Mouse (Mus musculus) testis, adult 2 months (tissue): ENCODE data around the gene Etv5. TPM values are rescaled to one million over a fixed set of nuclear protein-coding genes. Genes with fewer than 3 reads are reported as not detected.
A peak's percentile ranks its signal among the peaks of the same experiment; 100 is the strongest.
"Not testable (repeated sequence)": the region's sequence is repeated elsewhere in the genome, so short reads cannot be mapped to it uniquely, and the experiment has no call there.

Source experiments
- H3K27ac ChIP-seq: fragments of 200-500 bp; 2 replicates; pipeline ENCODE4 v1.5.1; 2012; ENCODE audit warnings: low read depth, low read length; ENCODE audit not compliant: control insufficient read depth, insufficient read depth
- H3K27me3 ChIP-seq: fragments of 200-500 bp; 2 replicates; pipeline ENCODE4 v1.6.1; 2012; ENCODE audit warnings: mild to moderate bottlenecking, low read length, moderate library complexity; ENCODE audit not compliant: control insufficient read depth, insufficient read depth
- H3K36me3 ChIP-seq: fragments of 200-500 bp; 2 replicates; pipeline ENCODE4 v1.6.1; 2012; ENCODE audit warnings: mild to moderate bottlenecking, low read length; ENCODE audit not compliant: control insufficient read depth, insufficient read depth
- H3K4me1 ChIP-seq: fragments of 200-500 bp; 2 replicates; pipeline ENCODE4 v1.6.1; 2012; ENCODE audit warnings: low read length; ENCODE audit not compliant: control insufficient read depth, insufficient read depth
- H3K4me3 ChIP-seq: fragments of 200-500 bp; 2 replicates; pipeline ENCODE4 v1.5.1; 2012; ENCODE audit warnings: low read depth, mild to moderate bottlenecking, low read length, moderate library complexity, mixed read lengths; ENCODE audit not compliant: control insufficient read depth
- CTCF ChIP-seq: fragments of 200-500 bp; IDR thresholded peaks from 2 replicates; pipeline ENCODE4 v1.5.1; 2012; ENCODE audit warnings: low read depth, mild to moderate bottlenecking, inconsistent platforms, low read length, moderate library complexity; ENCODE audit not compliant: control insufficient read depth, insufficient read depth, insufficient replicate concordance
- POLR2A ChIP-seq: fragments of 200-500 bp; IDR thresholded peaks from 2 replicates; pipeline ENCODE4 v1.6.1; 2012; ENCODE audit warnings: low read depth, mild to moderate bottlenecking, inconsistent platforms, low read length, moderate library complexity; ENCODE audit not compliant: control insufficient read depth
- polyA plus RNA-seq: library from polyadenylated mRNA; depleted of rRNA; stranded (reverse); fragments of >200 nt; gene quantifications from 2 replicates; pipeline ENCODE4 v1.2.3, GENCODE M21; 2012

The Etv5 gene
- polyA plus RNA-seq, 1 experiment, result 12.6 TPM

- Histone ChIP-seq H3K4me1 (no peaks in the 10 kb centered on the region), H3K27ac (no peak overlapping the region), H3K27me3 (no peaks in the 10 kb centered on the region), H3K36me3 (no peaks in the 10 kb centered on the region), H3K4me3 (no peak overlapping the region)
- no peak for TF ChIP-seq POLR2A
Observed at GRCm38 (mm10) chr16:22366040-22366439, 73.5 kb downstream of the Etv5 start.

GRCm38 (mm10) chr16:22365596-22365995 is 73.9 kb downstream of the Etv5 start:
- H3K4me3 ChIP-seq, result no peak overlapping the region
- TF ChIP-seq POLR2A (no peak), CTCF (no peak)
- H3K27me3 ChIP-seq, result no peaks in the 10 kb centered on the region
- H3K4me1 ChIP-seq, result no peaks in the 10 kb centered on the region
- H3K36me3 ChIP-seq, result no peaks in the 10 kb centered on the region
- H3K27ac ChIP-seq, result no peak overlapping the region

DNA sequence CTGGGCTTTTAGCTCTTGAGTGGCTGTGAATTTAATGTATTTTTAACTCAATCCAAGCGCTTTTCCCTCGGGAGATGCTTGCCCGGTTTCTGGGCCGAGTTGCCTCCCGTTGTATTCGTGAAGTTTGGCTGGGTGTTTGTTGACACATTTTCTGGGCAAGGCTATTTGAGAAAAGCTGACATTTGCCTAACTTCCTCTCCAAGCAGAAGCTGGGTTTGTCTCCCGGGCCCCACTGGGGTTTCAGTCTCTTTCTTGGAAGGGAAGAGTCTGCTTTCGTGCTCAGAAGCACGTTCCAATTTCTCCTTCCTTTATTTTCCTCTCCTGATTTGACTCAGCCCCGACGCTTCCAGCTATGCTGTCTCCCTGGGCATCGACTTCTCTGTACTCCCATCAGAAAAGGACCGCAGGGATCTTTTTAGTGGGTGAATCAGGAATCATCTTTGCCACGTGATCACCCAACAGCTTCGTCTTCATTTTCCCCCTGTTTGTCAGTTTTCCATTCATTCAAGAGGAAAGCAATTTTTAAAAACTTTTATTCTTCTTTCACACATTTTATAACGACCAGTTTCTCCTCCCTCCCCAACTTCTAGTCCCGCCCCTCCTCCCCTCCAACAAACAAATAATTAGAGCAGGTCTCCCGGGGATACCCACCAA is 80.7 kb downstream of the Etv5 start:
- Histone ChIP-seq H3K36me3 (no peaks in the 10 kb centered on the region), H3K27ac (no peak overlapping the region), H3K27me3 (no peaks in the 10 kb centered on the region), H3K4me3 (no peak overlapping the region), H3K4me1 (peaks cover 2% of the 10 kb centered on the region; the same call in 1 of the 2 replicates)
- TF ChIP-seq POLR2A (no peak), CTCF (no peak)

GRCm38 (mm10) chr16:22354177-22354576 is 85.3 kb downstream of the Etv5 start:
- not testable (repeated sequence) for H3K27me3 ChIP-seq, H3K36me3 ChIP-seq, H3K4me1 ChIP-seq, H3K27ac ChIP-seq, H3K4me3 ChIP-seq
- TF ChIP-seq CTCF, result peak; percentile 28; the same call in 1 of the 2 replicates

- Histone ChIP-seq H3K36me3 (no peaks in the 10 kb centered on the region), H3K27ac (no peak overlapping the region), H3K4me1 (peaks cover 5% of the 10 kb centered on the region; the same call in 1 of the 2 replicates), H3K27me3 (no peaks in the 10 kb centered on the region), H3K4me3 (no peak overlapping the region)
- TF ChIP-seq POLR2A (no peak), CTCF (no peak)
Observed at GRCm38 (mm10) chr16:22353639-22354038, 85.9 kb downstream of the Etv5 start.

- Histone ChIP-seq H3K4me3 (no peak overlapping the region), H3K4me1 (0 out of 2 replicates have a peak, but pooled peaks cover 3% of the 10 kb centered on the region), H3K36me3 (no peaks in the 10 kb centered on the region), H3K27me3 (no peaks in the 10 kb centered on the region), H3K27ac (no peak overlapping the region)
- no peak for TF ChIP-seq POLR2A
- no peak for TF ChIP-seq CTCF
Observed at GRCm38 (mm10) chr16:22351194-22351593, 88.3 kb downstream of the Etv5 start.

DNA sequence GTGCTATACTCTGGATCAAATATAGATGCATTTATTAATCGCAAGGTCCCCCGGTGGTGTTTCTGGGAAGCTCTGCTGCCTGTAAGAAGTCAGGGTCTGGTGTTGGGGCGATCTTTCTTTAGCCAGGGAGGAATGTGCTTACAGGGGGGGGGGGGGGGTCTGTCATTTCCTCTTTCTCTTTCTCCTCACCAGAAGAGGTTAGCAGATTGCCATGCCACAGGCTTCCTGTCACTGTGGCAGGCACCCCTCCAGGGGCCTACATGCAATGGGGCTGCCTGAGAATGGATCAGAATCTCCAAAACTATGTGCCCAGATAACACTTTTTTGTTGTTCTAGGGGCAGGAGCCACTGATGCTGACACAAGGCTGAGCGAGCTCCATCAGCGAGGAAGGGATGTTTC is 89.7 kb downstream of the Etv5 start:
- Histone ChIP-seq H3K4me3 (no peak overlapping the region), H3K4me1 (0 out of 2 replicates have a peak, but pooled peaks cover 3% of the 10 kb centered on the region), H3K27ac (no peak overlapping the region), H3K36me3 (no peaks in the 10 kb centered on the region), H3K27me3 (no peaks in the 10 kb centered on the region)
- no peak for TF ChIP-seq POLR2A
- no peak for TF ChIP-seq CTCF

DNA sequence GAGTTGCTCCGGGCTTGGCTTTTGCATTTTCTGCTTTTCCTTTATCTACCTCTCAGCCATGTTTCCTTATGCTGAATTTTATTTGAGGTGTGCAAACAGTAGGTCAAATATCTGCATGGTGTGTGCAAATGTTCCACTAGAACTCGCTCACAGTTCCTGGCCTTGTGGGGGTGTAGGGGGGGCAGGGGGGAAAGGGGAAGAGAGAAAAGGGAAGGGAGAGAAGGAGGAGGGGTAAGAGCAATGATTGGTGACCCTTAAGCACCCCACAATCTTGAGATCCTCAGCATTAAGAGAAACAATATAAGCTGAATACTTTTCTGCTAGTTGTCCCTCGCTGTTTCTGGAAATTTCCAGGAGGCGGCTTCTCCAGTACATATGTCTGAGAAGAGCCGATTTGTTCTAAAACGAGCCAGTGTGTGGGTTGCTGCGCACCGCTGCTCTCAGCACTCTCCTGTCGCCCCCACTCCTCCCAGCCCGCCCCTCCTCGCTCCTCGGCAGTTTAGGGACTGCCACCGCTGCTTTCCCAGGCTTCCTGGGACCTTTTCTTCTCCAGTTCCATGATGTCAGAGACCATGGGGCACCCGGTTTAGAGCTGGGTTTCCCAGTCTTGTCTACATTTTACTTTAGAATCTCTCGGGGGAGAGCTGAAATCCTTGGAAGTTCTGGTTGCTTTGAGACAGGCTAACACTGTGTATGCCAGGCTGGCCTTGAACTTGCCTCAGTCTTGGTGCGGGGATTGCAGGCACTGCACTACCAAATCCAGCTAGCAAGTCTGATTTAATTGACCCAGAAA is 90.8 kb downstream of the Etv5 start:
- Histone ChIP-seq H3K36me3 (no peaks in the 10 kb centered on the region), H3K27ac (no peak overlapping the region), H3K4me1 (0 out of 2 replicates have a peak, but pooled peaks cover 3% of the 10 kb centered on the region), H3K4me3 (no peak overlapping the region), H3K27me3 (no peaks in the 10 kb centered on the region)
- TF ChIP-seq POLR2A (no peak), CTCF (no peak)
